Mouse (Mus musculus): ENCODE data around the gene Gm13420. TPM values are rescaled to one million over a fixed set of nuclear protein-coding genes. Genes with fewer than 3 reads are reported as not detected.

Gm13420 gene
- polyA plus RNA-seq, 1 experiment from 2014 or later: not detected

DNA sequence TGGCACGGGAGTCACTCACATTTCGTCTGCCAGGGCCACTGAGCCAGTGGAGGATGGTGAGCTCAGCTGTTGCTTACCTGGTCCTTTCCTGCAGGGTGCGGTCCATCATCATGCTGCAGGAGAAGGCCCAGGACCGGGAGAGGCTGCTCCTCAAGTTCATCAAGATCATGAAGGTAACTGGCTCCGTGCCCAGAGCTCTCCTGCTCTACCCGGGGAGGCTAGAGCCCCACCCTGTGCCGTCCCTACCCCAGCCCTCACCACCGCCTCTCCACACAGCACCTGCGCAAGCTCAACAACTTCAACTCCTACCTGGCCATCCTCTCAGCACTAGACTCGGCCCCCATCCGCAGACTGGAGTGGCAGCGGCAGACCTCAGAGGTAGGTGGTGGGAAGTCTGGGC is 15.8 kb downstream of the Gm13420 start:
- no peaks in the 10 kb centered on the region for H3K27me3 ChIP-seq
- H3K4me2 ChIP-seq: no peak overlapping the region
- ATAC-seq (ENCODE audit: insufficient number of reproducible peaks, low FRiP score, low TSS enrichment, low read depth): 0 out of 2 replicates have a peak, but pooled peaks have one; percentile 27
- WGBS: 78% methylated on average over 12 of the region's 12 CpGs
- no peak overlapping the region for H3K9ac ChIP-seq
- peaks cover 90% of the 10 kb centered on the region for H3K36me3 ChIP-seq
- H3K4me3 ChIP-seq: no peak overlapping the region
- no peak overlapping the region for H3K27ac ChIP-seq
- no peaks in the 10 kb centered on the region for H3K4me1 ChIP-seq
- no peaks in the 10 kb centered on the region for H3K9me3 ChIP-seq

DNA sequence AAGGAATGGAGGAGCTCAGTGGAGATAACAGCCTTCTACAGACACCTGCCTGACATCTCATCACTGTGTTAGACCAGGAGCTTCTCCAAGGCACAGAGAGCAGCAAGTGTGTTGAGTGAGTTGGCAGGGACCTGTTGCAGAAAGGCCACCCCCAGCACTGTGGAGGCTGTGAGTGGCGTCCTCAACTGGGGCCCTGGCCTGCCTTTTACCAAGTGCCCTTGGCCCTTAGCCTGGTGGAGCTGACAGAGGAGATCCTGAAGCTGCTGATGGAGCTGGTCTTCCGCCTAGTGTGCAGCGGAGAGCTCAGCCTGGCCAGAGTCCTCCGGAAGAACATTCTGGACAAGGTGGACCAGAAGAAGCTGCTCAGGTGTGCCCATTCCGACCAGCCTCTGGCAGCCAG is 18.1 kb downstream of the Gm13420 start:
- Histone ChIP-seq H3K27ac (no peak overlapping the region), H3K4me2 (no peak overlapping the region), H3K36me3 (peaks cover 92% of the 10 kb centered on the region), H3K27me3 (no peaks in the 10 kb centered on the region), H3K9me3 (no peaks in the 10 kb centered on the region), H3K4me1 (no peaks in the 10 kb centered on the region), H3K9ac (no peak overlapping the region), H3K4me3 (no peak overlapping the region)
- WGBS: 93% methylated on average over 5 of the region's 5 CpGs
- no peak for ATAC-seq (ENCODE audit: insufficient number of reproducible peaks, low FRiP score, low TSS enrichment, low read depth)

DNA sequence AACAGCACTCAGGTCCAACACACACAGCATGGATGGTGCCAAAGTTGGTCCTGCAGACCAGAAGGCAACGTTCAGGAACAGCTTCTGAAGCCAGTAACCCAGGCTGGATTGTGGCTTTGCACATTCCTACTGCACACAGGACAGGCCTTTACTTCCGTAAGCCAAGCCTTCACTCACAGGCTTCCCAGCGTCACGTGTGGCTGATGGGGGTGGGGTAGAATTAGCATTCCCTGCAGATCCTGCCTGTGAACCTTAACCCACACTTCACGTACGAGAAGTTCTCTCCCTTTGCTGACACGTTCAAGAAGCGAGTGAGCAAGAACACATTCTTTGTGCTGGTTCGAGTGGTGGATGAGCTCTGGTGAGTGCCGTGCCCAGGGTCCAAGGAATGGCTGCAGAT is 18.9 kb downstream of the Gm13420 start:
- ATAC-seq (ENCODE audit: insufficient number of reproducible peaks, low FRiP score, low TSS enrichment, low read depth): no peak
- peaks cover 92% of the 10 kb centered on the region for H3K36me3 ChIP-seq
- no peak overlapping the region for H3K9ac ChIP-seq
- H3K4me2 ChIP-seq: no peak overlapping the region
- no peak overlapping the region for H3K4me3 ChIP-seq
- H3K9me3 ChIP-seq: no peaks in the 10 kb centered on the region
- WGBS: 86% methylated on average over 10 of the region's 10 CpGs
- H3K27ac ChIP-seq: no peak overlapping the region
- H3K27me3 ChIP-seq: no peaks in the 10 kb centered on the region
- no peaks in the 10 kb centered on the region for H3K4me1 ChIP-seq

DNA sequence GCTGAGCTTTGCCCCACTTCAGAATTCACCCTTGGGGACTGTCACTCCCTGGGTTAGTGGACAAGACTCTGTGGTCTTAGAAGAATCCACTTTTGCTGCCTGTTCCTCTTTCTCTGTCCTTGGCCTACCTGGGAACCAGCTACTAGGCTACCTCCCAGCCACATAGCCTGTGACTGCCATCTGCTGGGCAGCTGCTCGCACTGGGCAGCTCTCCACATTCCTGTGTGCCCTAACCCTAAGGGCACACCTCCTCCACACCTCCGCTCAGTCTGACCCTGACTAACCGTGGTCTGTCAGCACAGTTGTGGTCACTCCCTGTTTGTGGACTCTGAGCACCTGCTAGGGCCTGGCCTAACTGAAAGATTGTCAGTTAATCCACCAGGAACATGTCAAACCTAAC is 19.9 kb downstream of the Gm13420 start:
- Histone ChIP-seq H3K4me1 (no peaks in the 10 kb centered on the region), H3K9me3 (no peaks in the 10 kb centered on the region), H3K27ac (no peak overlapping the region), H3K4me2 (no peak overlapping the region), H3K4me3 (no peak overlapping the region), H3K36me3 (peaks cover 92% of the 10 kb centered on the region), H3K27me3 (no peaks in the 10 kb centered on the region), H3K9ac (no peak overlapping the region)
- no peak for ATAC-seq (ENCODE audit: insufficient number of reproducible peaks, low FRiP score, low TSS enrichment, low read depth)
- WGBS: 54% methylated on average over 3 of the region's 3 CpGs

DNA sequence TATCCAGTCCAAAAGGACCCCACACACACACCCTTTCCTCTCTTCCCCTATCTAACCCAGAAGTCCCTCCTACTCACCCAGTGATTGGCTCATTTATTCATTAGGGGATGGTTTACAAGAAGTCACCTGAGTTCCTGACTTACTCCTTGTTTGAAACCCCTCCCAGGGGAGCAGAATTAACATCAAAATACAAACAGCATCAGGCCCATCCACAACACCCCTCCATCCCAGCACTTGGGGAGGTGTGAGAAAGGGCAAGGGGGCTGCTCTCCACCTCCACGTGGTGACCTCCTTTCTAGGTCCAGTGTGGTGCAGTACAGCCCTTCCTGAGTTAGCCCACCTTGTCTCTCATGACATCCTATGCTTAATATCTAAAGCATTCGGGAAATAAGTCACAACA is 22.0 kb downstream of the Gm13420 start:
- Histone ChIP-seq H3K4me1 (no peaks in the 10 kb centered on the region), H3K4me2 (no peak overlapping the region), H3K9me3 (no peaks in the 10 kb centered on the region), H3K36me3 (peaks cover 95% of the 10 kb centered on the region), H3K9ac (no peak overlapping the region), H3K27me3 (no peaks in the 10 kb centered on the region), H3K27ac (no peak overlapping the region), H3K4me3 (no peak overlapping the region)
- ATAC-seq (ENCODE audit: insufficient number of reproducible peaks, low FRiP score, low TSS enrichment, low read depth): no peak
- whole genome bisulfite sequencing: 45% methylated on average over 2 of the region's 2 CpGs

DNA sequence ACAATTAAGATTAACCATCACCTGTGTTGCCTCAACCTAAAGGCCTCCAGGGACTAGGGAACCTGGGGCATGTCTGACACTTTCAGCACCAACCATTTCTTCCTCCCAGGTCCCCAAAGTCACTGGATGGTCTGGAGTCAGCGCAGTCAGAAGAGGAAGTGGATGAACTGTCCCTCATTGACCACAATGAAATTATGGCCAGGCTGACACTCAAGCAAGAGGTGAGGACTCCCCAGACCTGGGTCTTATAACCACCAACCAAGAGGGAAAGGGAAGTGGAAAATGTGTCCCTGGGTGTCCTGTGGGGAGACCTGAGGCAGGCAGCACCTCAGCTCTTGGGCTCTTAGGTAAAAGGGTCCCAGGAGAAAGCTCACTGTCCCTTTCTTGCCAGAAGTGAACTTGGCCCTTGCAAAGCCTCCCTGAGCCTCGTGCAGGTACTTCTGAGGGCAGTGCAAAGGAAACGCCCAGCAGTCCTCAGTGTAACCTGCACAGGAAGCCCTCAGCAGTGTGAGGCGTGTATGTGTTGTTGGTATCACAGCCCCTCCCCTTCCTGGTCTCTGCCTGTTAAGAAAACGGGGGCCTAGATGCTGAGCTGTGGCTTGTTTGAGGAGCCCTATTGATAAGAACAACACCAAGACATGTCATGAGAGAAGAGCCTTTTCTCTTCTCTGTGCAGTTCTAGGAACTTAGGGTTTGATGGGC is 26.7 kb downstream of the Gm13420 start:
- no peak overlapping the region for H3K9ac ChIP-seq
- peaks cover 94% of the 10 kb centered on the region for H3K36me3 ChIP-seq
- H3K4me2 ChIP-seq: no peak overlapping the region
- H3K4me1 ChIP-seq: no peaks in the 10 kb centered on the region
- no peaks in the 10 kb centered on the region for H3K9me3 ChIP-seq
- ATAC-seq (ENCODE audit: insufficient number of reproducible peaks, low FRiP score, low TSS enrichment, low read depth): no peak
- no peak overlapping the region for H3K27ac ChIP-seq
- no peak overlapping the region for H3K4me3 ChIP-seq
- no peaks in the 10 kb centered on the region for H3K27me3 ChIP-seq
- 78% methylated on average over 5 of the region's 5 CpGs for WGBS

DNA sequence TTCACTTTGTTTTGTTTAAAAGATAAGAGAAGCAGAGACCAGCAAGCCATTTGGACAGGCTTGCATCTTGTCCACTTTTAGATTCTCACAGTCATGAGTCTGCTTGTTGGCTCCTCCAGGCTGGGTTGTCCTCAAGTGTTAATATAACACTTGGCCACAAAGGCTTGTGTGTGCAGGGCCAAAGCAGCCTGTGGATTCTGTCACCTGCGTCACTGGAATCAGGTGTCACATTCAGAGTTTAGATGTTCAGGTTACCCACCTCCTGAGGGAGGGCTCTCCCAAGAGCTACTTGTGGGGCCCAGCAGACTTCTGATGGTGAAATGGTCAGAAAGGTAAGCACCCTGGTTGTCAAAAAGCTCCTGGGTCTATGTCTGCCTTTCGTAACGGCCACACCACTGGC is 28.4 kb downstream of the Gm13420 start:
- no peak for ATAC-seq (ENCODE audit: insufficient number of reproducible peaks, low FRiP score, low TSS enrichment, low read depth)
- 83% methylated on average over 3 of the region's 3 CpGs for WGBS
- Histone ChIP-seq H3K4me3 (no peak overlapping the region), H3K27ac (no peak overlapping the region), H3K9ac (no peak overlapping the region), H3K4me2 (no peak overlapping the region), H3K36me3 (peaks cover 86% of the 10 kb centered on the region), H3K9me3 (no peaks in the 10 kb centered on the region), H3K27me3 (no peaks in the 10 kb centered on the region), H3K4me1 (no peaks in the 10 kb centered on the region)

DNA sequence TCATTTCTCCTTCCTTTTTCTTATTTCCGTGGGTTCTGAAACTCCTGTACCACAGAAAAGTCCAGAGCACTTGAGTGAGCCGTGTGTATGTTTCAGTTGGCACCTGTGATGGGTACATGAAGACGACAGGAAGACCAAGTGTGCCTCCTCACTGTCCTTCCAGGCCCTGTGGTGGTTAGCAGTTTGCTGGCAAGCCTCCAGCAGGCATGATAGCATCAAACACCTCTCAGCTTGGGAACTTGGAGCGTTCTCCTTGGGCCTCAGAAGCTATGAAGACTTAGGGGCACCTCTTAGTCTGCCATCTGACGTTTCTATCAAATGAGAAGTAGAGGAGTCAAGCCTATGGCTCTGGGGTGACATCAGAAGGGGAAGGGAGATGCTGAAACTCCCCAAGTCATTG is 32.9 kb downstream of the Gm13420 start:
- no peak overlapping the region for H3K4me3 ChIP-seq
- ATAC-seq (ENCODE audit: insufficient number of reproducible peaks, low FRiP score, low TSS enrichment, low read depth): no peak
- WGBS: 79% methylated on average over 5 of the region's 5 CpGs
- H3K9ac ChIP-seq: no peak overlapping the region
- no peak overlapping the region for H3K4me2 ChIP-seq
- peaks cover 56% of the 10 kb centered on the region for H3K36me3 ChIP-seq
- H3K4me1 ChIP-seq: peaks cover 16% of the 10 kb centered on the region
- no peaks in the 10 kb centered on the region for H3K27me3 ChIP-seq
- no peaks in the 10 kb centered on the region for H3K9me3 ChIP-seq
- no peak overlapping the region for H3K27ac ChIP-seq

DNA sequence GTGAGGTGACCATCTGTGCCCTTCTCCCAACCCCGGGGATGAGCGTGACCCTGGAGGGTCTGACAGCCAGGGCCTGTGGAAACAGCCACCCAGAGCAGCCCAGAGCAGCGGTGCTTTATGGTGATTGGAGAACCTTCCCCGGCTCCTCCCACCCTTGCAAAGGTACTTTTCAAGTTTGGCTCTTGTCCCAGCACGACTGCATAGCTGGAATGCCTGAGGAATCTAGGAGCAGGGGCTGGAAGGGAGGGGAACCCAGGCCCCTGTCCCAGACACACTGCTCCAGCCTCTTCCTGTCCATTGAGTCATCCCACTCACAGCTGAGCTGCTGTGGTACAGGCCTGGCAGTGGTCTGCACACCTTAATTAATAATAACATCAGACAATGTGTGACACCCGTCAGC is 34.8 kb downstream of the Gm13420 start:
- Histone ChIP-seq H3K27ac (peak overlapping the region; percentile 85), H3K4me1 (peaks cover 16% of the 10 kb centered on the region), H3K4me2 (no peak overlapping the region), H3K27me3 (no peaks in the 10 kb centered on the region), H3K9me3 (no peaks in the 10 kb centered on the region), H3K36me3 (peaks cover 49% of the 10 kb centered on the region), H3K4me3 (no peak overlapping the region), H3K9ac (no peak overlapping the region)
- WGBS: 8% methylated on average over 6 of the region's 6 CpGs
- ATAC-seq (ENCODE audit: insufficient number of reproducible peaks, low FRiP score, low TSS enrichment, low read depth): peak; percentile 84

DNA sequence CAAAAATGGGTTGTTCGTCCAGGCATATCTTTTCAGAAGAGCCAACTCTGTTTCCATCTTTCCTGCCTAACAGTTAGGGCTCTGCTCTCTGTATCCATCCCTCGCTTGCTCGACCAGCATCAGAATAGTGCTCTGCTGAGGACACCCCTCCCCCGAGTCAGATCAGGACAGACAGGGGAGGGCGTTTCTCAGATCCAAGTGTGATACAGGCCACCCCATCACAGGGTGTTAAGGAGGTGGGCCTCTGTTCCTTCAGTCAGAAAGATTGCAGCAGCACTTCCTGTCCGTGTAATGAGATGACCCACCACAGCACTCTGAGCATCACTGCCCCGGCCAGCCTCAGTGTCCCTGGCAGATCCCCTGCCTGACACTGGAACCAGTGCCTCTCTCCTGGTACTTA is 35.3 kb downstream of the Gm13420 start:
- Histone ChIP-seq H3K9ac (no peak overlapping the region), H3K36me3 (peaks cover 49% of the 10 kb centered on the region), H3K27ac (peak overlapping the region; percentile 85), H3K9me3 (no peaks in the 10 kb centered on the region), H3K4me2 (no peak overlapping the region), H3K4me3 (no peak overlapping the region), H3K27me3 (no peaks in the 10 kb centered on the region), H3K4me1 (peaks cover 16% of the 10 kb centered on the region)
- no peak for ATAC-seq (ENCODE audit: insufficient number of reproducible peaks, low FRiP score, low TSS enrichment, low read depth)
- 25% methylated on average over 7 of the region's 7 CpGs for WGBS

DNA sequence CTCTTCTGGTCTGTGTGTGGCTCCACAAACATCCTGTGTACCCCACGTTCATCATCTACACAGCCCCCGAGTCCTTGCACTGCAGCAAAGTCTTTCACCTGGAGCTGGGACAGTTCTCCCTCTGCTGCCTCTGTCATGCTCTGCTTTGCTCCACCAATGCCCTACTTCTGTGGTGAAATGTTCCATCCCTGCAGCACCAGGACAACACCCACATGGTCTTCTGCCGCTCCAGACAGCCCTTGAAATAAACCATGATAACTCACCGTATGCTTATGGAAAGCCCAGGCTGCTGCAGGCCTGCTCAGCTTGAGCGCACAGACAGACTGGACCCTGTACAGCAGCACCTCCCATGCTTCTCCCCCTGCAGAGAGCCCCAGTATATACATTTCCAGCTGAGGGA is 37.4 kb downstream of the Gm13420 start:
- Histone ChIP-seq H3K4me2 (no peak overlapping the region), H3K9me3 (no peaks in the 10 kb centered on the region), H3K36me3 (peaks cover 41% of the 10 kb centered on the region), H3K9ac (no peak overlapping the region), H3K27ac (no peak overlapping the region), H3K4me3 (no peak overlapping the region), H3K27me3 (no peaks in the 10 kb centered on the region), H3K4me1 (peaks cover 16% of the 10 kb centered on the region)
- ATAC-seq (ENCODE audit: insufficient number of reproducible peaks, low FRiP score, low TSS enrichment, low read depth): no peak
- WGBS: 95% methylated on average over 5 of the region's 5 CpGs

DNA sequence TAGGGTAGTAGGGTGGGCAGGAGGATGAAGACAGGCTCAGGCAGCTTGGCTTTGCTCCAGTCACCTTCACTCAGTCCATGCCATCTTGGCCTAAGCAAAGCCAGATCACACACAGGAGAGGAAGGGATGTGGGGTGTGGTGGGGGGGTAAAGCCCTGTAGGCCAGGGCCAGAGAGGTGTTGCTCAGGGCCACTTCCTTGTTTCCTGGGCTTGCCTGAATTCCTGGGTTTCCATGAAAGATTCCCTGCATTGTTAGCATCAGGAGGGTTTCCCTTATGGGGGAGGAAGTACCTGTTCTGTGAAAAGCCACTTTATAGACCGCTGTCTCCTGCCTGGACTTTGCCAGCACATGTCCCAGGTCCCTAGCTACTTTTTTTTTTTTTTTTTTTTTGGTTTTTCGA is 38.0 kb downstream of the Gm13420 start:
- H3K9me3 ChIP-seq: no peaks in the 10 kb centered on the region
- no peak overlapping the region for H3K9ac ChIP-seq
- H3K4me1 ChIP-seq: peaks cover 16% of the 10 kb centered on the region
- no peak overlapping the region for H3K4me2 ChIP-seq
- H3K27ac ChIP-seq: no peak overlapping the region
- no peak overlapping the region for H3K4me3 ChIP-seq
- peaks cover 42% of the 10 kb centered on the region for H3K36me3 ChIP-seq
- H3K27me3 ChIP-seq: no peaks in the 10 kb centered on the region
- WGBS: 53% methylated on average over 2 of the region's 2 CpGs
- ATAC-seq (ENCODE audit: insufficient number of reproducible peaks, low FRiP score, low TSS enrichment, low read depth): no peak

DNA sequence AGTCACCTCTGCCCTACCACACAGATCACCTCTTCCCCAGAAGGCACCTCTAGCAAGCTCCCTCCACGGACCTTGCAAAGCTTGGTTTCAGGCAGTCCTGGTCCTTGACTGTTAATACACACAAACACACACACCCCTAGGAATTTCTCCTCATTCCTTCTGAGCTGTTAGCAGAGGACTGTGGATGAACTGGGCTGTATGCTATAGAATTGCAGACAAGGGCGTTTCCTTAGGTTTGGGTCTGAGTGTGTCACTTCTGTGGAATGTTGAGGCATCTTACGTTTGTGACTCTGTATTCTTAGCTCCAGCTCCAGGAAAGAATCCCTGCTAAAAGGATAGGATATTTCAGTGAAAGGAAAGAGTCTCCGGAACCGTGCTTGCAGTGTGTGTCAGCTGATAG is 39.6 kb downstream of the Gm13420 start:
- WGBS: 78% methylated on average over 5 of the region's 5 CpGs
- H3K27me3 ChIP-seq: no peaks in the 10 kb centered on the region
- H3K36me3 ChIP-seq: peaks cover 58% of the 10 kb centered on the region
- ATAC-seq (ENCODE audit: insufficient number of reproducible peaks, low FRiP score, low TSS enrichment, low read depth): no peak
- H3K9ac ChIP-seq: no peak overlapping the region
- no peak overlapping the region for H3K4me3 ChIP-seq
- H3K9me3 ChIP-seq: no peaks in the 10 kb centered on the region
- no peak overlapping the region; the same call in 1 of the 2 replicates for H3K27ac ChIP-seq
- no peak overlapping the region for H3K4me2 ChIP-seq
- peaks cover 14% of the 10 kb centered on the region for H3K4me1 ChIP-seq
